Mouse (Mus musculus) frontal cortex, adult (tissue): ENCODE results near the gene Agpat1.

Source experiments
- ATAC-seq: cut with Nextera tagmentation; 2 replicates; pipeline ENCODE4 v1.9.2; 2017; ENCODE audit warnings: mild to moderate bottlenecking, moderate library complexity, mixed read lengths; ENCODE audit not compliant: low TSS enrichment

Agpat1 gene

GRCm38 (mm10) chr17:34652546-34652945 lies 48.5 kb downstream of the Agpat1 start:
- no peak for ATAC-seq

GRCm38 (mm10) chr17:34652985-34653384 lies 48.9 kb downstream of the Agpat1 start:
- no peak for ATAC-seq

- ATAC-seq = no peak
These were observed 49.8 kb downstream of the Agpat1 start for GRCm38 (mm10) chr17:34653746-34654285.

GRCm38 (mm10) chr17:34654392-34654791 lies 50.3 kb downstream of the Agpat1 start:
- ATAC-seq = no peak

- no peak for ATAC-seq
These were observed 51.1 kb downstream of the Agpat1 start for GRCm38 (mm10) chr17:34655160-34655559.

GRCm38 (mm10) chr17:34655581-34655991 lies 51.5 kb downstream of the Agpat1 start:
- peak; percentile 26; the same call in 1 of the 2 replicates for ATAC-seq

- ATAC-seq = no peak
These were observed 52.6 kb downstream of the Agpat1 start for GRCm38 (mm10) chr17:34656666-34657065.

GRCm38 (mm10) chr17:34657271-34657670 lies 53.2 kb downstream of the Agpat1 start:
- ATAC-seq = no peak

- ATAC-seq = no peak
These were observed 54.1 kb downstream of the Agpat1 start for GRCm38 (mm10) chr17:34658145-34658544.

- ATAC-seq = no peak
These were observed 54.5 kb downstream of the Agpat1 start for GRCm38 (mm10) chr17:34658591-34658990.

- ATAC-seq = no peak
These were observed 55.3 kb downstream of the Agpat1 start for GRCm38 (mm10) chr17:34659181-34659896.

- no peak for ATAC-seq
These were observed 55.8 kb downstream of the Agpat1 start for GRCm38 (mm10) chr17:34659897-34660214.

- ATAC-seq = no peak
These were observed 56.3 kb downstream of the Agpat1 start for GRCm38 (mm10) chr17:34660259-34660820.

- ATAC-seq = no peak
These were observed 57.1 kb downstream of the Agpat1 start for GRCm38 (mm10) chr17:34661121-34661591.

- ATAC-seq = no peak
These were observed 58.4 kb downstream of the Agpat1 start for GRCm38 (mm10) chr17:34662468-34662867.

GRCm38 (mm10) chr17:34662978-34663377 lies 58.9 kb downstream of the Agpat1 start:
- ATAC-seq = no peak
